ENCODE assay signal across 8 mouse cellular contexts in the genomic region with DNA sequence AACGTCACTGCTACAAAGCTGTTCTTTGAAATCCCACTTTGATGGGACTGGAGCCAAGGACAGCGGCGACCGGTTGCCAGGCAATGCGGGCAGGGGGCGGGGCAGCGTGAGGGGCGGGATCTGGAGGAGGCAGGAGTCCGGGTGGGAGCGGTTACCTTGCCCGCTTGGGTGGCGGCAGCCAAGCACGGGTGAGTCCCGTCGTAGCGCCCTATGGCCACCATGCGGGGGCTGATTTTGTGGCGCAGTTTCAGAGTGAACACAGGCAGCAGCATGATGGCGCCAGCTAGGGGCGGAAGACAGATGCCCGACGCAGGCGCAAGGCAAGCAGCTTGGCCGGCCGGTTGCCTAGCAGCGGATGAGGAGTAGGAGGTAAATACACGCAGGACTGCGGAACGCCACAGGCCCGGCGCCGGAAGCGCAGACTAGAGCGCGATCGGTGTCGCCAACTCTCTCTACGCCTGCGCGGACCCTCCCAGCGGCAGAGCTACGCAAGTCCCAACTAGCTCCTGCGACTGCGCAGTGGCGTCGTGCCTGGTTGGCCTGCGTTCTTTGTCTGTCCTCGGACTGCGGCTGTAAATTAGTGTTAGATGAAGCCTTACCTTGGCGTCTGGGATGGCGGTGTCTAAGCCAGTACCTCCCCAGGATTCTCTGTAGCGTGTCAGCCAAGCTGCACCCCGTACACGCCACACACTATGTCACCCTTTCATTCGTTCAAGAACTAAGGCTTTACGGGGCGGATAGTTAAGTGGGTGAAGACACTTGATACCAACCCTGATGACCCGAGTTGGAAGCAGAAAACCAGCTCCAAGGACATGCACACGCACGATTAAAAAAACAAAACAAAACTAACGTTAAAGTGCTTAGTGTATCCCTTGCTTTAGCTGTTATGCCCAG. TPM values are rescaled to one million over a fixed set of nuclear protein-coding genes. Genes with fewer than 3 reads are reported as not detected.
A peak's percentile ranks its signal among the peaks of the same experiment; 100 is the strongest.
DNase-seq lines count a peak whose midpoint lies in the region; ATAC-seq and TF ChIP-seq lines count a peak whose summit lies in the region.

A gene (minus strand): TSS at position 848 of the 894 bp plus-strand sequence.

- peak within 1 kb of the TSS; percentile 64 for H3K4me2 ChIP-seq in hindbrain, postnatal 0 days (ENCODE audit: low read depth, low read length)

- H3K9ac ChIP-seq in hindbrain, postnatal 0 days (replicated peaks; ENCODE audit: low read length) = peak within 1 kb of the TSS; percentile 63

- peak within 1 kb of the TSS; percentile 79 for H3K4me3 ChIP-seq in gastrocnemius, adult 2 months
- peak within 1 kb of the TSS; percentile 61 for H3K4me3 ChIP-seq in hindbrain, postnatal 0 days (ENCODE audit: low read length)
- H3K4me3 ChIP-seq in left cerebral cortex, adult 2 months = peak within 1 kb of the TSS; percentile 63

- peaks cover 5% of the 10 kb centered on the region; the same call in 1 of the 2 replicates for H3K4me1 ChIP-seq in hindbrain, postnatal 0 days (ENCODE audit: insufficient read depth, low read length)

- peak; percentile 55 for TF ChIP-seq CTCF in gastrocnemius, adult 2 months (IDR thresholded peaks at IDR 0.05)
- peak; percentile 74 for TF ChIP-seq CTCF in hindbrain, postnatal 0 days (IDR thresholded peaks at IDR 0.05; ENCODE audit: low read depth)
- peak; percentile 43 for TF ChIP-seq CTCF in left cerebral cortex, adult 2 months (IDR thresholded peaks at IDR 0.05)

- H3K27ac ChIP-seq in gastrocnemius, adult 2 months = peak within 1 kb of the TSS; percentile 92
- peak within 1 kb of the TSS; percentile 98 for H3K27ac ChIP-seq in hindbrain, postnatal 0 days
- peak within 1 kb of the TSS; percentile 98 for H3K27ac ChIP-seq in left cerebral cortex, adult 2 months

- peak; percentile 100 for DNase-seq in ZHBTc4 (ENCODE audit: low read depth, low spot score)
- peak; percentile 100 for DNase-seq in gastrocnemius, adult 2 months
- peak; percentile 100 for DNase-seq in hindbrain, postnatal 0 days (ENCODE audit: low spot score)
- peak; percentile 99 to 100 for DNase-seq in left cerebral cortex, adult 2 months (ENCODE audit: extremely low spot score in 1 of 2, low spot score in 2 of 2)
- peak; percentile 99 for DNase-seq in right cerebral cortex, adult 2 months (ENCODE audit: low spot score in 2 of 2)
- peak; percentile 100 for DNase-seq in urinary bladder, postnatal 14 days (ENCODE audit: low spot score)

- H3K36me3 ChIP-seq in hindbrain, postnatal 0 days (ENCODE audit: insufficient read depth, low read length) = no peaks in the 10 kb centered on the region

- no peaks in the 10 kb centered on the region for H3K27me3 ChIP-seq in hindbrain, postnatal 0 days (ENCODE audit: insufficient read depth, low read length)

- peak; percentile 98 for ATAC-seq in common myeloid progenitor, adult 5-6 weeks (replicated peaks; ENCODE audit: low read depth, poor library complexity, severe bottlenecking)
- peak; percentile 99 for ATAC-seq in hindbrain, postnatal 0 days
- peak; percentile 99 for ATAC-seq in megakaryocyte, adult 5-6 weeks (ENCODE audit: poor library complexity, severe bottlenecking)

- intact Hi-C loops in gastrocnemius, adult 2 months (cut with DNase I) = loop anchor here (2.0 kb wide), 1 partner anchor 54 kb away; a partner anchor contains a TSS
- intact Hi-C loops in left cerebral cortex, adult 2 months (cut with DNase I) = loop anchor here (2.0 to 5.0 kb wide), 2 partner anchors 54 to 61 kb away; a partner anchor contains a TSS

- WGBS in hindbrain, postnatal 0 days = 1% methylated on average over 61 of the region's 61 CpGs

- H3K9me3 ChIP-seq in hindbrain, postnatal 0 days (ENCODE audit: low read length) = no peaks in the 10 kb centered on the region

RNA-seq across cellular contexts. Expression of the gene that starts here (rescaled TPM):
- total RNA-seq in common myeloid progenitor, adult 5-6 weeks (2017) = 4.5 and 4.8 TPM in 2 replicates
- total RNA-seq in gastrocnemius, adult 2 months (2021) = 1 to 10 TPM; 2.5 to 4.6 TPM
- 14.1 and 23.2 TPM in 2 replicates for total RNA-seq in hindbrain, postnatal 0 days (2014; rRNA removed)
- 16.5 and 17.3 TPM in 2 replicates for polyA plus RNA-seq in hindbrain, postnatal 0 days (2015; fragmentation: Nextera tagmentation; extraction: Ambion mirVana)
- total RNA-seq in left cerebral cortex, adult 2 months (2021) = 10 to 100 TPM; 30.7 to 35.9 TPM
- 7.3 and 8.7 TPM in 2 replicates for total RNA-seq in megakaryocyte, adult 5-6 weeks (2015)
- 4.2 and 5.0 TPM in 2 replicates for total RNA-seq in megakaryocyte, adult 5-6 weeks (2017)

Comparison
In these comparisons a context has a peak if more than half of its experiments do, and no peak if none do; other contexts are left out.
1. Peak in every context shown above with its lines: DNase-seq, ATAC-seq, H3K4me3 ChIP-seq and H3K27ac ChIP-seq.